8 mouse cellular contexts compared by ENCODE assay signal in the genomic region with DNA sequence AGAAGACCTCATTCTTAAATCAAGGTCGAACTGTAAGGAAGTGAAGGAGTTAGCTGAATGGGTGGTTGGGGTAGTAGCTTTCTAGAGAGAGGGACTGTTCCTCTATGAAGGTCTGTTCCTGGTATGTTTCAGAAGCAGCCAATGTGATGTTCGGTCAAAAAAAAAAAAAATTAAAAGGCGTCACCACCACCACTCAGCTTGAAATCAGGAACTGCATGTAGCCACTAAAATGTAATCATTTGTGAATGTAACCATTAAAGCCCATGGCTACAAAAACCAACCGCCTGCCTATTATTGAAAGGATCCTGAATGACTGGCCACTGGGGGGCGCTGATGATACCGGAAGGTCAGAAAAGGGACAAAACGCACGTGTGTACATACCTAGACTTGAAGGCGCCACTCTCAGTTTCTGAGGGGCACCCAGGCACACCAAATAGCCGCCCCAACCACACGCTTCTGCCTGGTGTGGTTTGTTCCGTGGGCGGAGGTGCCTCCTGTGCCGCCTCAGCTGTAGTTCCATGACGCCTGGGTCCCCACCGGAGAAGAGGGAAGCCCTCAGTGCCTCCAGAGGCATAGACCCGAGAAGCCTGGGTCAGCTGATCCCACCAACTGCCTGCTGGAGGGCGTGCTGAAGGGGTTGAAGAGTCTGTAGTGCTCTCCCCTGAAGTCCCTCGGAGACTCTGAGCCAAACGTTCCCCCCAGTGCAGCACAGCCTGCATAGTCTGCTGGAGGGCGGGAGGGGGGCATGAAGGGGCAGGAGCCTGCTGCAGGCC. TPM values are rescaled to one million over a fixed set of nuclear protein-coding genes. Genes with fewer than 3 reads are reported as not detected.
DNase-seq lines count a peak whose midpoint lies in the region; ATAC-seq and TF ChIP-seq lines count a peak whose summit lies in the region.

No protein-coding gene starts in this region.

- intact Hi-C loops in heart, adult 2 months (cut with DNase I): loop anchor here (2.0 kb wide), 1 partner anchor 71 kb away; no protein-coding TSS in a partner anchor

- no peak for ATAC-seq in midbrain, embryonic 11.5 days (ENCODE audit: low FRiP score)
- no peak for ATAC-seq in midbrain, embryonic 16.5 days
- no peak for ATAC-seq in kidney, embryonic 16.5 days (ENCODE audit: low FRiP score, low TSS enrichment)
- ATAC-seq in liver, embryonic 14.5 days (ENCODE audit: insufficient read depth): no peak
- peak; percentile 40 for ATAC-seq in neutrophil, adult 5-6 weeks (ENCODE audit: extremely low read depth, insufficient number of reproducible peaks, low FRiP score, poor library complexity, severe bottlenecking)

- no peak for TF ChIP-seq EP300 in heart, adult 2 months (IDR thresholded peaks at IDR 0.05; ENCODE audit: insufficient read depth, low read depth, low read length)
- TF ChIP-seq EP300 in liver, embryonic 14.5 days (IDR thresholded peaks at IDR 0.05; ENCODE audit: low read depth): no peak

- 33% methylated on average over 21 of the region's 21 CpGs for WGBS in midbrain, embryonic 11.5 days
- 25% methylated on average over 19 of the region's 21 CpGs for WGBS in midbrain, embryonic 16.5 days
- 38% methylated on average over 21 of the region's 21 CpGs for WGBS in heart, adult 2 months
- 23% methylated on average over 21 of the region's 21 CpGs for WGBS in kidney, embryonic 16.5 days
- 19% methylated on average over 21 of the region's 21 CpGs for WGBS in liver, embryonic 14.5 days (ENCODE audit: insufficient replicate concordance)
- 10% methylated on average over 21 of the region's 21 CpGs for WGBS in thymus, adult 2 months

- no peak overlapping the region for H3K4me2 ChIP-seq in midbrain, embryonic 11.5 days
- no peak overlapping the region for H3K4me2 ChIP-seq in midbrain, embryonic 16.5 days (ENCODE audit: low read length)
- H3K4me2 ChIP-seq in kidney, embryonic 16.5 days (replicated peaks; ENCODE audit: low read depth, low read length): peak overlapping the region; percentile 44
- peak overlapping the region; percentile 43 for H3K4me2 ChIP-seq in liver, embryonic 14.5 days (ENCODE audit: low read depth)

- no peak for TF ChIP-seq POLR2A in heart, adult 2 months (IDR thresholded peaks at IDR 0.05; ENCODE audit: insufficient read depth, low read depth, low read length)
- TF ChIP-seq POLR2A in thymus, adult 2 months (IDR thresholded peaks at IDR 0.05; ENCODE audit: control insufficient read depth, extremely low read depth, insufficient read depth, low read length, poor library complexity): no peak

- no peak overlapping the region for H3K27ac ChIP-seq in midbrain, embryonic 11.5 days (ENCODE audit: low read depth, low read length)
- H3K27ac ChIP-seq in midbrain, embryonic 16.5 days (ENCODE audit: low read length): no peak overlapping the region
- H3K27ac ChIP-seq in heart, adult 2 months: no peak overlapping the region
- H3K27ac ChIP-seq in kidney, embryonic 16.5 days (ENCODE audit: low read length): peak overlapping the region; percentile 22; the same call in 1 of the 2 replicates
- no peak overlapping the region for H3K27ac ChIP-seq in liver, embryonic 14.5 days
- H3K27ac ChIP-seq in thymus, adult 2 months (ENCODE audit: control insufficient read depth, insufficient read depth, low read length): no peak overlapping the region

- H3K79me2 ChIP-seq in heart, adult 2 months (replicated peaks; ENCODE audit: control insufficient read depth, insufficient read depth, low read length): no peaks in the 10 kb centered on the region

- peak; percentile 97 for DNase-seq in midbrain, embryonic 11.5 days (ENCODE audit: low spot score, missing footprints)
- peak; percentile 77 to 91 for DNase-seq in cerebellum, postnatal 25 days
- DNase-seq in heart, adult 2 months: peak; percentile 65 to 77
- peak; percentile 62 to 74 (median 70) for DNase-seq in liver, embryonic 14.5 days (ENCODE audit: low read depth in 3 of 3, low spot score in 3 of 3)
- DNase-seq in thymus, adult 2 months: peak; percentile 87

- H3K9me3 ChIP-seq in midbrain, embryonic 11.5 days (ENCODE audit: control insufficient read depth, low read length): no peaks in the 10 kb centered on the region
- H3K9me3 ChIP-seq in midbrain, embryonic 16.5 days (replicated peaks; ENCODE audit: control insufficient read depth, low read length, poor library complexity, severe bottlenecking): no peaks in the 10 kb centered on the region
- H3K9me3 ChIP-seq in kidney, embryonic 16.5 days (ENCODE audit: low read length): no peaks in the 10 kb centered on the region
- no peaks in the 10 kb centered on the region for H3K9me3 ChIP-seq in liver, embryonic 14.5 days (ENCODE audit: control insufficient read depth, low read length)

- no peaks in the 10 kb centered on the region for H3K36me3 ChIP-seq in midbrain, embryonic 11.5 days (ENCODE audit: control insufficient read depth, insufficient read depth, low read length)
- H3K36me3 ChIP-seq in midbrain, embryonic 16.5 days (ENCODE audit: control insufficient read depth, insufficient read depth, low read length): peaks cover 33% of the 10 kb centered on the region
- no peaks in the 10 kb centered on the region for H3K36me3 ChIP-seq in heart, adult 2 months (ENCODE audit: control insufficient read depth, insufficient read depth, low read length)
- H3K36me3 ChIP-seq in kidney, embryonic 16.5 days (ENCODE audit: insufficient read depth, low read length): no peaks in the 10 kb centered on the region
- H3K36me3 ChIP-seq in liver, embryonic 14.5 days (replicated peaks; ENCODE audit: control insufficient read depth, insufficient read depth, low read depth): no peaks in the 10 kb centered on the region
- no peaks in the 10 kb centered on the region for H3K36me3 ChIP-seq in thymus, adult 2 months (ENCODE audit: control insufficient read depth, insufficient read depth, low read length)

- peaks cover 19% of the 10 kb centered on the region for H3K4me1 ChIP-seq in midbrain, embryonic 11.5 days (ENCODE audit: control insufficient read depth, insufficient read depth, low read length)
- H3K4me1 ChIP-seq in midbrain, embryonic 16.5 days (ENCODE audit: control insufficient read depth, insufficient read depth, low read length): peaks cover 19% of the 10 kb centered on the region
- H3K4me1 ChIP-seq in heart, adult 2 months (ENCODE audit: control insufficient read depth, insufficient read depth, low read length): peaks cover 3% of the 10 kb centered on the region; the same call in 1 of the 2 replicates
- H3K4me1 ChIP-seq in kidney, embryonic 16.5 days (ENCODE audit: insufficient read depth, low read length): peaks cover 33% of the 10 kb centered on the region
- H3K4me1 ChIP-seq in liver, embryonic 14.5 days (replicated peaks; ENCODE audit: control insufficient read depth in 2 of 2, insufficient read depth in 2 of 2, low read length in 1 of 2): peaks cover 9 to 12% of the 10 kb centered on the region in 2 experiments
- H3K4me1 ChIP-seq in thymus, adult 2 months (replicated peaks; ENCODE audit: control insufficient read depth, insufficient read depth, low read length): peaks cover 25% of the 10 kb centered on the region

- no peak overlapping the region for H3K9ac ChIP-seq in midbrain, embryonic 11.5 days (ENCODE audit: low read length)
- no peak overlapping the region for H3K9ac ChIP-seq in midbrain, embryonic 16.5 days (ENCODE audit: low read depth, low read length)
- no peak overlapping the region for H3K9ac ChIP-seq in heart, adult 2 months (ENCODE audit: low read depth, low read length)
- peak overlapping the region; percentile 5; the same call in 1 of the 2 replicates for H3K9ac ChIP-seq in kidney, embryonic 16.5 days (replicated peaks; ENCODE audit: low read length)
- H3K9ac ChIP-seq in liver, embryonic 14.5 days (replicated peaks): no peak overlapping the region

- no peak overlapping the region for H3K4me3 ChIP-seq in midbrain, embryonic 11.5 days (ENCODE audit: low read depth, low read length)
- no peak overlapping the region for H3K4me3 ChIP-seq in midbrain, embryonic 16.5 days (ENCODE audit: low read depth, low read length)
- no peak overlapping the region for H3K4me3 ChIP-seq in heart, adult 2 months
- H3K4me3 ChIP-seq in kidney, embryonic 16.5 days (ENCODE audit: low read length): peak overlapping the region; percentile 1; the same call in 1 of the 2 replicates
- no peak overlapping the region for H3K4me3 ChIP-seq in liver, embryonic 14.5 days (ENCODE audit: insufficient read depth in 1 of 2, low read depth in 2 of 2, low read length in 2 of 2)
- 0 out of 2 replicates have a peak overlapping the region, but pooled peaks have one; percentile 12 for H3K4me3 ChIP-seq in thymus, adult 2 months (ENCODE audit: control insufficient read depth, insufficient read depth, low read length)

- TF ChIP-seq CTCF in heart, adult 2 months (IDR thresholded peaks at IDR 0.05): peak; percentile 82
- TF ChIP-seq CTCF in liver, embryonic 14.5 days (IDR thresholded peaks at IDR 0.05; ENCODE audit: low read depth): peak; percentile 87
- TF ChIP-seq CTCF in thymus, adult 2 months (IDR thresholded peaks at IDR 0.05; ENCODE audit: borderline replicate concordance, control insufficient read depth, extremely low read depth, insufficient read depth, low read length, poor library complexity): no peak

- H3K27me3 ChIP-seq in midbrain, embryonic 11.5 days (ENCODE audit: control insufficient read depth, insufficient read depth, low read length): peaks cover 31% of the 10 kb centered on the region
- H3K27me3 ChIP-seq in midbrain, embryonic 16.5 days (ENCODE audit: control insufficient read depth, insufficient read depth, low read depth, low read length): no peaks in the 10 kb centered on the region
- H3K27me3 ChIP-seq in heart, adult 2 months (ENCODE audit: control insufficient read depth, insufficient read depth, low read length): no peaks in the 10 kb centered on the region
- H3K27me3 ChIP-seq in kidney, embryonic 16.5 days (ENCODE audit: insufficient read depth, low read length): peaks cover 8% of the 10 kb centered on the region
- H3K27me3 ChIP-seq in liver, embryonic 14.5 days (ENCODE audit: control insufficient read depth, insufficient read depth, low read length): peaks cover 17% of the 10 kb centered on the region
- peaks cover 8% of the 10 kb centered on the region; the same call in 1 of the 2 replicates for H3K27me3 ChIP-seq in thymus, adult 2 months (ENCODE audit: control insufficient read depth, insufficient read depth, low read length)

RNA-seq across cellular contexts. Expression of a gene that starts 5.6 kb away (rescaled TPM):
- polyA plus RNA-seq in midbrain, embryonic 11.5 days (2014; fragmentation: Nextera tagmentation; extraction: Ambion mirVana): 25.2 and 28.0 TPM in 2 replicates
- polyA plus RNA-seq in midbrain, embryonic 16.5 days (2015; fragmentation: Nextera tagmentation; extraction: Ambion mirVana): 101 and 103 TPM in 2 replicates
- 10 to 100 TPM; 26.4 to 30.9 TPM for total RNA-seq in heart, adult 2 months (2021)
- polyA plus RNA-seq in heart, adult 2 months (2012; rRNA removed): 38.8 and 50.4 TPM in 2 replicates
- 21.3 and 22.5 TPM in 2 replicates for polyA plus RNA-seq in kidney, embryonic 16.5 days (2015; fragmentation: Nextera tagmentation; extraction: Ambion mirVana)
- 4.1 and 5.2 TPM in 2 replicates for polyA plus RNA-seq in liver, embryonic 14.5 days (2012; rRNA removed)
- 2.6 and 3.2 TPM in 2 replicates for polyA plus RNA-seq in liver, embryonic 14.5 days (2014; fragmentation: Nextera tagmentation; extraction: Ambion mirVana)
- 29.6 and 30.8 TPM in 2 replicates for total RNA-seq in neutrophil, adult 5-6 weeks (2017)
- 45.8 and 50.9 TPM in 2 replicates for polyA plus RNA-seq in thymus, adult 2 months (2012; rRNA removed)

RNA-seq across cellular contexts. Expression of a gene that starts 13.4 kb away (rescaled TPM):
- not detected in 2 replicates for polyA plus RNA-seq in midbrain, embryonic 11.5 days (2014; fragmentation: Nextera tagmentation; extraction: Ambion mirVana)
- polyA plus RNA-seq in midbrain, embryonic 16.5 days (2015; fragmentation: Nextera tagmentation; extraction: Ambion mirVana): 0.14 TPM in 1 of 2 replicates, not detected in the other
- total RNA-seq in heart, adult 2 months (2021): not detected
- not detected in 2 replicates for polyA plus RNA-seq in heart, adult 2 months (2012; rRNA removed)
- not detected in 2 replicates for polyA plus RNA-seq in kidney, embryonic 16.5 days (2015; fragmentation: Nextera tagmentation; extraction: Ambion mirVana)
- 0.02 TPM in 1 of 2 replicates, not detected in the other for polyA plus RNA-seq in liver, embryonic 14.5 days (2012; rRNA removed)
- 0.04 TPM in 1 of 2 replicates, not detected in the other for polyA plus RNA-seq in liver, embryonic 14.5 days (2014; fragmentation: Nextera tagmentation; extraction: Ambion mirVana)
- not detected in 2 replicates for total RNA-seq in neutrophil, adult 5-6 weeks (2017)
- not detected in 2 replicates for polyA plus RNA-seq in thymus, adult 2 months (2012; rRNA removed)

RNA-seq across cellular contexts. Expression of a gene that starts 14.2 kb away (rescaled TPM):
- 342 TPM in 2 replicates for polyA plus RNA-seq in midbrain, embryonic 11.5 days (2014; fragmentation: Nextera tagmentation; extraction: Ambion mirVana)
- 512 and 577 TPM in 2 replicates for polyA plus RNA-seq in midbrain, embryonic 16.5 days (2015; fragmentation: Nextera tagmentation; extraction: Ambion mirVana)
- total RNA-seq in heart, adult 2 months (2021): 10 to 100 TPM; 20.8 to 21.1 TPM
- polyA plus RNA-seq in heart, adult 2 months (2012; rRNA removed): 22.5 and 29.6 TPM in 2 replicates
- 175 and 179 TPM in 2 replicates for polyA plus RNA-seq in kidney, embryonic 16.5 days (2015; fragmentation: Nextera tagmentation; extraction: Ambion mirVana)
- polyA plus RNA-seq in liver, embryonic 14.5 days (2012; rRNA removed): 126 and 131 TPM in 2 replicates
- polyA plus RNA-seq in liver, embryonic 14.5 days (2014; fragmentation: Nextera tagmentation; extraction: Ambion mirVana): 238 and 251 TPM in 2 replicates
- 20.7 and 26.5 TPM in 2 replicates for total RNA-seq in neutrophil, adult 5-6 weeks (2017)
- 58.1 and 71.6 TPM in 2 replicates for polyA plus RNA-seq in thymus, adult 2 months (2012; rRNA removed)

RNA-seq across cellular contexts. Expression of a gene that starts 48.4 kb away (rescaled TPM):
- 1.7 and 2.2 TPM in 2 replicates for polyA plus RNA-seq in midbrain, embryonic 11.5 days (2014; fragmentation: Nextera tagmentation; extraction: Ambion mirVana)
- 0.30 TPM in 1 of 2 replicates, not detected in the other for polyA plus RNA-seq in midbrain, embryonic 16.5 days (2015; fragmentation: Nextera tagmentation; extraction: Ambion mirVana)
- not detected for total RNA-seq in heart, adult 2 months (2021)
- polyA plus RNA-seq in heart, adult 2 months (2012; rRNA removed): 0.06 TPM in 1 of 2 replicates, not detected in the other
- 4.7 and 5.0 TPM in 2 replicates for polyA plus RNA-seq in kidney, embryonic 16.5 days (2015; fragmentation: Nextera tagmentation; extraction: Ambion mirVana)
- 132 and 143 TPM in 2 replicates for polyA plus RNA-seq in liver, embryonic 14.5 days (2012; rRNA removed)
- polyA plus RNA-seq in liver, embryonic 14.5 days (2014; fragmentation: Nextera tagmentation; extraction: Ambion mirVana): 79.8 and 97.5 TPM in 2 replicates
- total RNA-seq in neutrophil, adult 5-6 weeks (2017): not detected in 2 replicates
- 2.2 and 2.7 TPM in 2 replicates for polyA plus RNA-seq in thymus, adult 2 months (2012; rRNA removed)

Comparison
In these comparisons a context has a peak if more than half of its experiments do, and no peak if none do; other contexts are left out.
1. H3K4me2 ChIP-seq: peak in kidney, embryonic 16.5 days (single experiment) and liver, embryonic 14.5 days (single experiment); none in midbrain, embryonic 11.5 days (single experiment) and midbrain, embryonic 16.5 days (single experiment).
2. H3K4me3 ChIP-seq: peak in kidney, embryonic 16.5 days (single experiment) and thymus, adult 2 months (single experiment); none in midbrain, embryonic 11.5 days (single experiment), midbrain, embryonic 16.5 days (single experiment), heart, adult 2 months (single experiment) and liver, embryonic 14.5 days (0 of 2).
3. Peak in every context shown above with its lines, with median percentiles within 50 percentile points of each other: DNase-seq.